Mouse (Mus musculus): Measurements from ENCODE around the gene Krtap22-2. TPM values are rescaled to one million over a fixed set of nuclear protein-coding genes. Genes with fewer than 3 reads are reported as not detected.

Gene Krtap22-2
- total RNA-seq (2023), result not detected

GRCm38 (mm10) chr16:89010659-89011058 is at the start of gene Krtap22-2:
Gene Krtap22-2 (minus strand): TSS chr16:89010759.

GRCm38 (mm10) chr16:89047783-89048182 is 37.2 kb upstream of the Krtap22-2 start, which contains the start of gene Krtap6-5:
Gene Krtap6-5 (minus strand): TSS chr16:89047883.

DNA sequence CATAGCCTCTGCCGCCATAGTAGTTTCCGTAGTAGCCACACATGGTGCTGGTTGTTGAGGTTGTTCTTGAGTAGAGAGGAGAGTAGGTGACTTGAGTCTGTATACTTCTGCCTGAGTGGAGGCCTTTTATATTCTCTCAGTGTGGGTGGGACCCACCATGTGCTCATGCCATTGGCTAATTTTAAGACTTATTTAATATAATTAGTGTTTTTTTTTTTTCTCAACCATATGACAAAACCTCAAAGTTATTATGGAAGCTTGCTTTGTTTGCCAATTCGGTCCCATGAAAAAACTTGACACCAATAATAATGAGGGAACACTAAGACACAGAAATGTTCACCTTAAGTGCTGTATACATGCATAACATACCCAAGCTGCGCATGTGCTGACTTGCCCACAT is 30.8 kb upstream of the Krtap22-2 start, which contains the start of gene Gm10228:
Gene Gm10228 (minus strand): TSS at position 101 of the 400 bp plus-strand sequence.

GRCm38 (mm10) chr16:89031399-89031798 is 20.8 kb upstream of the Krtap22-2 start, which contains the start of gene Krtap6-1:
Gene Krtap6-1 (plus strand): TSS chr16:89031699.

DNA sequence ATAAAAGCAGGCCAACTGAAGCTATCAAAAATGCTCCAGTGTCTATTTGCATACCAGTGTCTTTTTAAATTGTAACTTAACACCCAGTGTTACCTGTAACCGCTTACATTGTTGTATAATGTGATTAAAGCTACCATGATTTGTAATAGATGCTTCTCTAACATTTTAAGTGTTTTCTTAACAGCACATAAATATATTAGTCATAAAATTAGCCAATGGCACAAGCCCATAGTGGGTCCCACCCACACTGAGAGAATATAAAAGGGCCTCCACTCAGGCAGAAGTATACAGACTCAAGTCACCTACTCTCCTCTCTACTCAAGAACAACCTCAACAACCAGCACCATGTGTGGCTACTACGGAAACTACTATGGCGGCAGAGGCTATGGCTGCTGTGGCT is 4.4 kb upstream of the Krtap22-2 start, which contains the start of gene Gm10229:
Gene Gm10229 (plus strand): TSS at position 301 of the 400 bp plus-strand sequence.

DNA sequence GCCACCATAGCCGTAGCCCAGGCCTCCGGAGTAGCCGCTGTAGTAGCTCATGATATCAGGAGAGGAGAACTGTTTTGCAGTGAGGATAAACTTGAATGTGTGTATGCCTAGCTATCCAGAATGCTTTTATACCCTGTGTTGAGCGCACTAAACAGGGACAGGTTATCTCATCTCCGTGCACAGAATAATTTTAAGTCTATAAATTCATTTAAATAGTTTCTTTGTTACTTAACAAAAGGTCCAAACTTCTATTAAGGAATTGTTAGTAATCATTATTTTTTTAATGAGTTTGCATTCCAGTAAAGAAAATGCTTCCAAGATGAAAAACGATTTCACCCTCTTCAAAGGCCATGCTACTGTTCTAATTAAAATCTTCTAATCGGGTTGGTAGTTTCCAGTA is 47.8 kb downstream of the Krtap22-2 start, which contains the start of gene Krtap16-3:
Gene Krtap16-3 (minus strand): TSS at position 101 of the 400 bp plus-strand sequence.

Other genes with a start within 250 kb of the Krtap22-2 start
- not detected for gene 2310057N15Rik, start 236.6 kb downstream of the Krtap22-2 start, total RNA-seq (2023)
- gene Gm5965, start 232.9 kb downstream of the Krtap22-2 start, total RNA-seq (2023), result not detected
- gene Gm20741, start 198.5 kb downstream of the Krtap22-2 start, total RNA-seq (2023), result not detected
- not detected for gene Krtap15, start 190.5 kb downstream of the Krtap22-2 start, total RNA-seq (2023)
- gene Krtap14, start 184.6 kb downstream of the Krtap22-2 start, total RNA-seq (2023), result not detected
- not detected for gene Krtap19-1, start 141.3 kb downstream of the Krtap22-2 start, total RNA-seq (2023)
- gene Krtap19-2, start 136.5 kb downstream of the Krtap22-2 start, total RNA-seq (2023), result not detected
- gene Krtap19-3, start 132.7 kb downstream of the Krtap22-2 start, total RNA-seq (2023), result not detected
- not detected for gene Krtap19-4, start 125.7 kb downstream of the Krtap22-2 start, total RNA-seq (2023)
- gene Krtap19-5, start 114.3 kb downstream of the Krtap22-2 start, total RNA-seq (2023), result not detected
- gene Krtap19-9b, start 78.5 kb downstream of the Krtap22-2 start, total RNA-seq (2023), result not detected
- not detected for gene Krtap16-3, start 47.9 kb downstream of the Krtap22-2 start, total RNA-seq (2023)
- not detected for gene Gm10229, start 4.5 kb upstream of the Krtap22-2 start, total RNA-seq (2023)
- gene Krtap6-1, start 20.9 kb upstream of the Krtap22-2 start, total RNA-seq (2023), result not detected
- gene Gm10228, start 30.7 kb upstream of the Krtap22-2 start, total RNA-seq (2023), result not detected
- gene Krtap6-5, start 37.1 kb upstream of the Krtap22-2 start, total RNA-seq (2023), result not detected
- not detected for gene 1110025L11Rik, start 53.2 kb upstream of the Krtap22-2 start, total RNA-seq (2023)
- not detected for gene Krtap6-3, start 73.3 kb upstream of the Krtap22-2 start, total RNA-seq (2023)
- gene Gm6358, start 130.1 kb upstream of the Krtap22-2 start, total RNA-seq (2023), result not detected
- not detected for gene Gm10061, start 140.3 kb upstream of the Krtap22-2 start, total RNA-seq (2023)
- not detected for gene Gm9789, start 147.2 kb upstream of the Krtap22-2 start, total RNA-seq (2023)
- gene Gm7735, start 158.7 kb upstream of the Krtap22-2 start, total RNA-seq (2023), result not detected
- gene 1110057P08Rik, start 164.0 kb upstream of the Krtap22-2 start, total RNA-seq (2023), result not detected
- not detected for gene Krtap20-2, start 195.1 kb upstream of the Krtap22-2 start, total RNA-seq (2023)

All from neutrophil, adult 83 days (primary cell).